Mouse (Mus musculus): ENCODE results near the gene Sh3glb2. TPM values are rescaled to one million over a fixed set of nuclear protein-coding genes. Genes with fewer than 3 reads are reported as not detected.

Gene Sh3glb2
- polyA plus RNA-seq (2015; fragmentation: Nextera tagmentation; extraction: Ambion mirVana), result 107 and 118 TPM in 2 replicates

GRCm38 (mm10) chr2:30358533-30359531 lies at the start of gene Sh3glb2:
Gene Sh3glb2 (minus strand): TSS chr2:30359337.
- Histone ChIP-seq H3K4me1 (ENCODE audit: control insufficient read depth, insufficient read depth, low read length) (peaks cover 38% of the 10 kb centered on the region), H3K9ac (ENCODE audit: low read length) (peak within 1 kb of the TSS; percentile 86), H3K9me3 (replicated peaks; ENCODE audit: control insufficient read depth, low read length) (no peaks in the 10 kb centered on the region), H3K4me2 (ENCODE audit: low read depth, low read length) (peak within 1 kb of the TSS; percentile 94), H3K4me3 (replicated peaks; ENCODE audit: low read length) (peak within 1 kb of the TSS; percentile 81), H3K27ac (ENCODE audit: low read length) (peak within 1 kb of the TSS; percentile 84), H3K27me3 (ENCODE audit: control insufficient read depth, insufficient read depth, low read length) (no peaks in the 10 kb centered on the region), H3K36me3 (ENCODE audit: control insufficient read depth, insufficient read depth, low read length) (no peaks in the 10 kb centered on the region)
- ATAC-seq (ENCODE audit: insufficient read depth, low FRiP score), result peak; percentile 63
- 1% methylated on average over 73 of the region's 73 CpGs for WGBS

- WGBS, result 87% methylated on average over 8 of the region's 8 CpGs
- H3K36me3 ChIP-seq (ENCODE audit: control insufficient read depth, insufficient read depth, low read length), result 0 out of 2 replicates have a peak, but pooled peaks cover 4% of the 10 kb centered on the region
These were observed 49.4 kb upstream of the Sh3glb2 start for GRCm38 (mm10) chr2:30408452-30409100.

GRCm38 (mm10) chr2:30407778-30408177 lies 48.6 kb upstream of the Sh3glb2 start:
- Histone ChIP-seq H3K27ac (ENCODE audit: low read length) (no peak overlapping the region), H3K4me3 (replicated peaks; ENCODE audit: low read length) (no peak overlapping the region), H3K4me2 (ENCODE audit: low read depth, low read length) (no peak overlapping the region), H3K27me3 (ENCODE audit: control insufficient read depth, insufficient read depth, low read length) (no peaks in the 10 kb centered on the region), H3K4me1 (ENCODE audit: control insufficient read depth, insufficient read depth, low read length) (no peaks in the 10 kb centered on the region), H3K9ac (ENCODE audit: low read length) (no peak overlapping the region), H3K36me3 (ENCODE audit: control insufficient read depth, insufficient read depth, low read length) (0 out of 2 replicates have a peak, but pooled peaks cover 4% of the 10 kb centered on the region), H3K9me3 (replicated peaks; ENCODE audit: control insufficient read depth, low read length) (no peaks in the 10 kb centered on the region)
- ATAC-seq (ENCODE audit: insufficient read depth, low FRiP score), result no peak
- WGBS, result 89% methylated on average over 10 of the region's 10 CpGs

More at GRCm38 (mm10) chr2:30408452-30409100, 49.4 kb upstream of the Sh3glb2 start:
- Histone ChIP-seq H3K9ac (ENCODE audit: low read length) (no peak overlapping the region), H3K9me3 (replicated peaks; ENCODE audit: control insufficient read depth, low read length) (no peaks in the 10 kb centered on the region), H3K27ac (ENCODE audit: low read length) (no peak overlapping the region), H3K27me3 (ENCODE audit: control insufficient read depth, insufficient read depth, low read length) (no peaks in the 10 kb centered on the region), H3K4me1 (ENCODE audit: control insufficient read depth, insufficient read depth, low read length) (no peaks in the 10 kb centered on the region), H3K4me3 (replicated peaks; ENCODE audit: low read length) (no peak overlapping the region), H3K4me2 (ENCODE audit: low read depth, low read length) (no peak overlapping the region)
- ATAC-seq (ENCODE audit: insufficient read depth, low FRiP score), result no peak

- 0 out of 2 replicates have a peak, but pooled peaks cover 4% of the 10 kb centered on the region for H3K36me3 ChIP-seq (ENCODE audit: control insufficient read depth, insufficient read depth, low read length)
- WGBS, result 83% methylated on average over 2 of the region's 2 CpGs
- no peak overlapping the region for H3K27ac ChIP-seq (ENCODE audit: low read length)
- H3K4me3 ChIP-seq (replicated peaks; ENCODE audit: low read length), result no peak overlapping the region
- H3K9ac ChIP-seq (ENCODE audit: low read length), result no peak overlapping the region
- H3K4me1 ChIP-seq (ENCODE audit: control insufficient read depth, insufficient read depth, low read length), result no peaks in the 10 kb centered on the region
- no peak for ATAC-seq (ENCODE audit: insufficient read depth, low FRiP score)
- H3K9me3 ChIP-seq (replicated peaks; ENCODE audit: control insufficient read depth, low read length), result no peaks in the 10 kb centered on the region
- no peaks in the 10 kb centered on the region for H3K27me3 ChIP-seq (ENCODE audit: control insufficient read depth, insufficient read depth, low read length)
- H3K4me2 ChIP-seq (ENCODE audit: low read depth, low read length), result no peak overlapping the region
These were observed 48.1 kb upstream of the Sh3glb2 start for GRCm38 (mm10) chr2:30407221-30407620.

- no peak overlapping the region for H3K4me2 ChIP-seq (ENCODE audit: low read depth, low read length)
- WGBS, result 92% methylated on average over 1 of the region's 1 CpGs
- ATAC-seq (ENCODE audit: insufficient read depth, low FRiP score), result no peak
- H3K9ac ChIP-seq (ENCODE audit: low read length), result no peak overlapping the region
- 0 out of 2 replicates have a peak, but pooled peaks cover 11% of the 10 kb centered on the region for H3K36me3 ChIP-seq (ENCODE audit: control insufficient read depth, insufficient read depth, low read length)
- H3K9me3 ChIP-seq (replicated peaks; ENCODE audit: control insufficient read depth, low read length), result no peaks in the 10 kb centered on the region
- no peak overlapping the region for H3K4me3 ChIP-seq (replicated peaks; ENCODE audit: low read length)
- no peak overlapping the region for H3K27ac ChIP-seq (ENCODE audit: low read length)
- no peaks in the 10 kb centered on the region for H3K27me3 ChIP-seq (ENCODE audit: control insufficient read depth, insufficient read depth, low read length)
- peaks cover under 1% of the 10 kb centered on the region; the same call in 1 of the 2 replicates for H3K4me1 ChIP-seq (ENCODE audit: control insufficient read depth, insufficient read depth, low read length)
These were observed 44.7 kb upstream of the Sh3glb2 start for GRCm38 (mm10) chr2:30403870-30404269.

GRCm38 (mm10) chr2:30402843-30403242 lies 43.7 kb upstream of the Sh3glb2 start:
- no peaks in the 10 kb centered on the region for H3K27me3 ChIP-seq (ENCODE audit: control insufficient read depth, insufficient read depth, low read length)
- H3K4me2 ChIP-seq (ENCODE audit: low read depth, low read length), result no peak overlapping the region
- no peak for ATAC-seq (ENCODE audit: insufficient read depth, low FRiP score)
- H3K27ac ChIP-seq (ENCODE audit: low read length), result no peak overlapping the region
- H3K36me3 ChIP-seq (ENCODE audit: control insufficient read depth, insufficient read depth, low read length), result 0 out of 2 replicates have a peak, but pooled peaks cover 11% of the 10 kb centered on the region
- no peak overlapping the region for H3K4me3 ChIP-seq (replicated peaks; ENCODE audit: low read length)
- no peak overlapping the region for H3K9ac ChIP-seq (ENCODE audit: low read length)
- H3K9me3 ChIP-seq (replicated peaks; ENCODE audit: control insufficient read depth, low read length), result no peaks in the 10 kb centered on the region
- H3K4me1 ChIP-seq (ENCODE audit: control insufficient read depth, insufficient read depth, low read length), result peaks cover 2% of the 10 kb centered on the region; the same call in 1 of the 2 replicates
- 66% methylated on average over 2 of the region's 2 CpGs for WGBS

- Histone ChIP-seq H3K36me3 (ENCODE audit: control insufficient read depth, insufficient read depth, low read length) (0 out of 2 replicates have a peak, but pooled peaks cover 12% of the 10 kb centered on the region), H3K27me3 (ENCODE audit: control insufficient read depth, insufficient read depth, low read length) (no peaks in the 10 kb centered on the region), H3K27ac (ENCODE audit: low read length) (no peak overlapping the region), H3K9me3 (replicated peaks; ENCODE audit: control insufficient read depth, low read length) (no peaks in the 10 kb centered on the region), H3K4me2 (ENCODE audit: low read depth, low read length) (no peak overlapping the region), H3K4me1 (ENCODE audit: control insufficient read depth, insufficient read depth, low read length) (peaks cover 2% of the 10 kb centered on the region; the same call in 1 of the 2 replicates), H3K9ac (ENCODE audit: low read length) (no peak overlapping the region), H3K4me3 (replicated peaks; ENCODE audit: low read length) (no peak overlapping the region)
- ATAC-seq (ENCODE audit: insufficient read depth, low FRiP score), result no peak
- WGBS, result 88% methylated on average over 9 of the region's 9 CpGs
These were observed 43.3 kb upstream of the Sh3glb2 start for GRCm38 (mm10) chr2:30402351-30402826.

- Histone ChIP-seq H3K27me3 (ENCODE audit: control insufficient read depth, insufficient read depth, low read length) (no peaks in the 10 kb centered on the region), H3K9me3 (replicated peaks; ENCODE audit: control insufficient read depth, low read length) (no peaks in the 10 kb centered on the region), H3K4me1 (ENCODE audit: control insufficient read depth, insufficient read depth, low read length) (peaks cover 2% of the 10 kb centered on the region; the same call in 1 of the 2 replicates), H3K27ac (ENCODE audit: low read length) (no peak overlapping the region), H3K4me2 (ENCODE audit: low read depth, low read length) (no peak overlapping the region), H3K9ac (ENCODE audit: low read length) (no peak overlapping the region), H3K4me3 (replicated peaks; ENCODE audit: low read length) (no peak overlapping the region), H3K36me3 (ENCODE audit: control insufficient read depth, insufficient read depth, low read length) (0 out of 2 replicates have a peak, but pooled peaks cover 10% of the 10 kb centered on the region)
- no peak for ATAC-seq (ENCODE audit: insufficient read depth, low FRiP score)
- 88% methylated on average over 1 of the region's 1 CpGs for WGBS
These were observed 42.4 kb upstream of the Sh3glb2 start for GRCm38 (mm10) chr2:30401581-30401980.

Data from stomach, embryonic 16.5 days (tissue).